Mouse (Mus musculus) hindbrain, embryonic 12.5 days (tissue): ENCODE measurements at regions not wholly inside any gene's neighbourhood (a gene's known extent, or its start where the extent isn't known, plus 50 kb on each side); places are given as distances from the start of the nearest gene placed in this dataset.

Source experiments
- ATAC-seq: fragments of 200-750 bp; cut with Nextera tagmentation; 2 replicates; pipeline ENCODE4 v1.8.0; 2017; ENCODE audit warnings: moderate TSS enrichment; ENCODE audit not compliant: low FRiP score
- H3K27ac ChIP-seq: fragments of 300-500 bp; sonication (generic); 2 replicates; pipeline ENCODE4 v1.5.1; 2016; ENCODE audit warnings: mild to moderate bottlenecking
- H3K27me3 ChIP-seq: fragments of 300-500 bp; sonication (generic); 2 replicates; pipeline ENCODE4 v1.6.1; 2016; ENCODE audit warnings: mild to moderate bottlenecking
- H3K36me3 ChIP-seq: fragments of 300-500 bp; sonication (generic); 2 replicates; pipeline ENCODE4 v1.6.1; 2016; ENCODE audit warnings: mild to moderate bottlenecking
- H3K4me1 ChIP-seq: fragments of 300-500 bp; sonication (generic); 2 replicates; pipeline ENCODE4 v1.6.1; 2016
- H3K4me2 ChIP-seq: fragments of 300-500 bp; sonication (generic); replicated peaks from 2 replicates; pipeline ENCODE4 v1.6.1; 2016; ENCODE audit warnings: mild to moderate bottlenecking
- H3K4me3 ChIP-seq: fragments of 300-500 bp; sonication (generic); 2 replicates; pipeline ENCODE4 v1.5.1; 2016; ENCODE audit warnings: mild to moderate bottlenecking
- H3K9ac ChIP-seq: fragments of 300-500 bp; sonication (generic); 2 replicates; pipeline ENCODE4 v1.6.1; 2016; ENCODE audit warnings: mild to moderate bottlenecking, moderate library complexity
- H3K9me3 ChIP-seq: fragments of 300-500 bp; sonication (generic); replicated peaks from 2 replicates; pipeline ENCODE4 v1.6.1; 2016; ENCODE audit warnings: mild to moderate bottlenecking
- WGBS: fragments of 180-500 bp; shearing (Covaris S2); methylation state at CpG from one replicate; pipeline ENCODE4 v1.1.7; 2016; 5-methylcytosine and 5-hydroxymethylcytosine counted together

DNA sequence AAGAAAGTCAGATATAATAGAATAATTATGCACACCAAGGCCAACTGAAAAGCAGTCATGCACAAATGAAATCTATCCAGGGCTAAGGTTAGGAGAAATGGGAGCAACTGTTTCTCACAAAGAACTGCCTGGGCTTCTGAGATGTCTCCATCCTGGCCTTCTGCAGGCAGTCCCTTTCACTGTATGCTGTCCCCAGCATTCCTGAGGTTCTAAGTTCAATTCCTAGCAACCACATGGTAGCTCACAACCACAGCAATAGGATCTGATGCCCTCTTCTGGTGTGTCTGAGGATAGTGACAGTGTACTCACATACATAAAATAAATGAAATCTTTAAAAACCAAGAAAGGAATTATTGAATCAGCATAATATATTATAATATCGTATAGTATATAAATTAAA is 133.3 kb downstream of the Atxn7l3b start:
- H3K4me1 ChIP-seq, result no peaks in the 10 kb centered on the region
- H3K4me2 ChIP-seq, result no peak overlapping the region
- ATAC-seq, result peak; percentile 68; the same call in 1 of the 2 replicates
- H3K36me3 ChIP-seq, result no peaks in the 10 kb centered on the region
- no peak overlapping the region for H3K27ac ChIP-seq
- H3K4me3 ChIP-seq, result no peak overlapping the region
- H3K9ac ChIP-seq, result no peak overlapping the region
- no peaks in the 10 kb centered on the region for H3K9me3 ChIP-seq
- 81% methylated on average over 1 of the region's 1 CpGs for WGBS
- H3K27me3 ChIP-seq, result no peaks in the 10 kb centered on the region

DNA sequence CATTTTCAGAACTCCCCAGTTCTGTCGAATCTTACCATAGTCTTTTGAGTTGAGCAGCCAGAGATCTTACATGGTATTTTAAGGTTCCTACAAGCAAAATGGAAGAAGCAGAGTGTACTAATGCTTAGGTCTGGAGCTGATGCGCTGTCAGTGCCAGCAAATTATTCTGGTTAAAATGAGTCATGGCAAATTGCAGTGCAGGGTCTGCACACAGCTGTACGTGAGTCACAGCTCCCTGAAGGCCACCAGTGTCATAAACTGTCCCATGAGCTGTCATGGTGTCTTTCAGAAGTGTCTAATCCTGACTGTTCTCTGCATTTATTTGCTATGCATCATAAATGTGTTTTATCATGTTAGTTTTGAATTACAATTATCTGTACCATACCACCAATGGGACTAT is 140.6 kb downstream of the Atxn7l3b start:
- H3K36me3 ChIP-seq, result no peaks in the 10 kb centered on the region
- no peak overlapping the region for H3K27ac ChIP-seq
- H3K4me1 ChIP-seq, result no peaks in the 10 kb centered on the region
- WGBS, result 67% methylated on average over 3 of the region's 3 CpGs
- H3K4me3 ChIP-seq, result no peak overlapping the region
- ATAC-seq, result no peak
- H3K4me2 ChIP-seq, result no peak overlapping the region
- H3K9ac ChIP-seq, result no peak overlapping the region
- no peaks in the 10 kb centered on the region for H3K27me3 ChIP-seq
- H3K9me3 ChIP-seq, result no peaks in the 10 kb centered on the region

DNA sequence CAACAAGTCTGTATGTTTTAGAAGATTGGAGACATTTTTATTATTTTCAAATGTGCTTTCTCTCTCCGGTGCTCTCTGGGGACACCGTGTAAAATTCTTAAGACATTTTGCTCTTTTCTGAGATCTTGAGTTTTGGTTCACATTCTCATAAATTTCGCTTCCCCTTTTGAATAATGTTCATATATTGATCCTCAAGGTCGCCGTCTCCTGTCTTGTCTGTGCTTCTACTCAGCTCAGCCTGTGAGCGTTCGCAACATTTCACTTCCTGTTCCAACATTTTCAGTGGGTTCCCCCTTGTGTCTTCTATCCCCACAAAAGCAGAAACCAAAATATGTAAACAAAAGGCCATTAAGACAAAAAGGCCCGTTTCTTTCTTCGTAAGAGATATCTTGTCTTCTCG is 154.5 kb downstream of the Atxn7l3b start:
- WGBS, result 91% methylated on average over 10 of the region's 10 CpGs
- no peaks in the 10 kb centered on the region for H3K4me1 ChIP-seq
- H3K9ac ChIP-seq, result no peak overlapping the region
- no peaks in the 10 kb centered on the region for H3K27me3 ChIP-seq
- H3K27ac ChIP-seq, result no peak overlapping the region
- no peak overlapping the region for H3K4me2 ChIP-seq
- no peak for ATAC-seq
- no peaks in the 10 kb centered on the region for H3K36me3 ChIP-seq
- H3K9me3 ChIP-seq, result no peaks in the 10 kb centered on the region
- H3K4me3 ChIP-seq, result no peak overlapping the region

DNA sequence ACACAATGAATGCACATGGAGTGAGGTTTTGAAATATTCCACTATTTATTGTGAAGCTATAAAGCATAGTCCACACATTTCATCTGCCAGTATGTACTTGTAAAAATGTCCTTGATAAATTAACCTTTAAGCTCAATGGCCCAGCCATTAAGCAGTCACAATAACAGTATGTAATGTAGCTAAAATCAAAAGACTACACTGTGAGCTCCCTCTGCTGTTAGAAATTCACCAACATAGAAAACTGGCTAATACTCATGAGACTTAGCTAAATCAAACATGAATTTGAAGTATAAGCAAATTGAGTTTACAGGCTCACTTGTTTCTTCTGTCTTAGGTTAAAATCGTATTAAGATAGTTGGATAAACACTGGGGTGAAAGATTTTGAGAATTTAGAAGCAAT is 182.1 kb downstream of the Atxn7l3b start:
- Histone ChIP-seq H3K4me3 (no peak overlapping the region), H3K4me2 (no peak overlapping the region), H3K9me3 (no peaks in the 10 kb centered on the region), H3K27ac (no peak overlapping the region), H3K36me3 (no peaks in the 10 kb centered on the region), H3K4me1 (no peaks in the 10 kb centered on the region), H3K27me3 (no peaks in the 10 kb centered on the region), H3K9ac (no peak overlapping the region)
- ATAC-seq, result no peak; the same call in 1 of the 2 replicates
- 61% methylated on average over 1 of the region's 1 CpGs for WGBS

DNA sequence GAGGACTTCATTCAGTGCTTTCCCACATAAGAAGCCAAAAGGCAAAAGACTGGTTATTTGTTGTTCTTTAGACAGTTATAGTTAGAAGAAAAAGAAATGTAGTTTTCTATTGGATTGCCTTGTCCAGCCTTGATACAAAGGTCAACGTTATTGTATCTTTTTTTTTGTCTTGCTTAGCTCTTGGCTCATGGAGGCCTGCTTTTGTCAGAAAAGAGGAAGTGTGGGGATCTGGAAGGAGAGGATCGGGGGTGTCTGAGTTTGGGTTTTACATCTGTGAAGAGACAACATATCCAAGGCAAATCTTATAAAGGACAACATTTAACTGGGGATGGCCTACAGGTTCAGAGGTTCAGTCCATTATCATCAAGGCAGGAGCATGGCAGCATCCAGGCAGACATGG is 185.3 kb downstream of the Atxn7l3b start:
- Histone ChIP-seq H3K4me2 (no peak overlapping the region), H3K27me3 (no peaks in the 10 kb centered on the region)
- 83% methylated on average over 2 of the region's 2 CpGs for WGBS

DNA sequence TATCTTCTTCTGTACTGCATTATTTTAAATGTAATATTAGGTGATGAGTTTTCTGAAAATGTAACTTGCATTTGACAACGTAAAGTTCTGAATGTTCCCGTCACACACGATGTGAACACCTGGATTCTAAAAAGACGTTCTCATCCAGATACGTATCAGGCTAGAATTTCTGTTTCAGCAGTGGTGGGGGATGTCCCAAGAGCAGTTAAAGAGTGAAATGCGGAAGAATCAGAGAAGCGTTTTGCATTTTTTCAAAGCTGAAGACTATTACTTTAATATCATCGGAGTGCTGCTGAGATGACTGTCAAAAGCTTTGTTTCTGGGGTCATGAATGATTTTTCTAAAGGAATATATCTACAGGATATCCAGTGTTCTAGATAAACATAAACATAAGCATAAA is 186.7 kb downstream of the Atxn7l3b start:
- 92% methylated on average over 8 of the region's 8 CpGs for WGBS
- ATAC-seq, result no peak

More for the DNA sequence above, 185.3 kb downstream of the Atxn7l3b start:
- H3K4me1 ChIP-seq, result no peaks in the 10 kb centered on the region
- ATAC-seq, result no peak
- no peaks in the 10 kb centered on the region for H3K9me3 ChIP-seq
- H3K4me3 ChIP-seq, result no peak overlapping the region
- H3K9ac ChIP-seq, result no peak overlapping the region
- no peak overlapping the region for H3K27ac ChIP-seq
- no peaks in the 10 kb centered on the region for H3K36me3 ChIP-seq

More for the DNA sequence above, 186.7 kb downstream of the Atxn7l3b start:
- Histone ChIP-seq H3K4me2 (no peak overlapping the region), H3K27ac (no peak overlapping the region), H3K36me3 (no peaks in the 10 kb centered on the region), H3K9me3 (no peaks in the 10 kb centered on the region), H3K4me1 (no peaks in the 10 kb centered on the region), H3K9ac (no peak overlapping the region), H3K27me3 (no peaks in the 10 kb centered on the region), H3K4me3 (no peak overlapping the region)
